Mouse (Mus musculus): ENCODE results near the gene Ints5. TPM values are rescaled to one million over a fixed set of nuclear protein-coding genes. Genes with fewer than 3 reads are reported as not detected.
"Not testable (repeated sequence)": the region's sequence is repeated elsewhere in the genome, so short reads cannot be mapped to it uniquely, and the experiment has no call there.

Ints5 gene
- polyA plus RNA-seq, 1 experiment from 2014 or later = 25.0 TPM

DNA sequence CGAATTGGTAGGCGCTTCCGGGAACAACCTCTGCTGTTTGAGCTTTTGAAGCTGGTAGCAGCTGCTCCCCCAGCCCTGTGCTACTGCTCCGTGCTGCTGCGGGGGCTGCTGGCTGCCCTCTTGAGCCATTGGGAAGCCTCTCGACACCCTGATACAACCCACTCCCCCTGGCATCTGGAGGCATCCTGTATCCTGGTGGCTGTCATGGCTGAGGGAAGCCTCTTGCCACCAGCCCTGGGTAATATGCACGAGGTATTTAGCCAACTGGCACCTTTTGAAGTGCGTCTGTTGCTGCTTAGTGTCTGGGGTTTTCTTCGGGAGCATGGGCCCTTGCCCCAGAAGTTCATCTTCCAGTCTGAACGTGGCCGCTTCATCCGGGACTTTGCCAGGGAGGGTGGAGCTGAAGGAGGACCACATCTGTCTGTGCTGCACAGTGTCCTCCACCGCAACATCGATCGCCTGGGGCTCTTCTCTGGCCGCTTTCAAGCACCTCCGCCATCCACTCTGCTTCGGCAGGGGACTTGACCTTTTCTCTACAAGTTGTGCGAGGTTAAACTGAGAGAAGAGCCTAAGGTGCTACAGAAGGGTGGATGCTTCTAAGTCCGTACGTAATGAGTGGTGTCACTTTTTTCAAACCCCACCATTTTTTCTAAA, 4.5 kb downstream of the Ints5 start:
- H3K9me3 ChIP-seq (replicated peaks; ENCODE audit: control insufficient read depth, low read length); H3K27me3 ChIP-seq (replicated peaks; ENCODE audit: control insufficient read depth, insufficient read depth, low read length): not testable (repeated sequence)
- peak; percentile 32 for DNase-seq (ENCODE audit: low spot score)
- Histone ChIP-seq H3K4me1 (ENCODE audit: control insufficient read depth, insufficient read depth, low read length) (peaks cover 24% of the 10 kb centered on the region), H3K4me3 (ENCODE audit: low read depth, low read length) (peak overlapping the region; percentile 88), H3K27ac (ENCODE audit: low read depth, low read length) (peak overlapping the region; percentile 74), H3K9ac (ENCODE audit: low read length) (peak overlapping the region; percentile 63), H3K4me2 (ENCODE audit: low read length) (peak overlapping the region; percentile 94), H3K36me3 (ENCODE audit: control insufficient read depth, insufficient read depth, low read length) (peaks cover 27% of the 10 kb centered on the region)
- WGBS = 27% methylated on average over 21 of the region's 21 CpGs
- peak; percentile 47 for ATAC-seq

DNA sequence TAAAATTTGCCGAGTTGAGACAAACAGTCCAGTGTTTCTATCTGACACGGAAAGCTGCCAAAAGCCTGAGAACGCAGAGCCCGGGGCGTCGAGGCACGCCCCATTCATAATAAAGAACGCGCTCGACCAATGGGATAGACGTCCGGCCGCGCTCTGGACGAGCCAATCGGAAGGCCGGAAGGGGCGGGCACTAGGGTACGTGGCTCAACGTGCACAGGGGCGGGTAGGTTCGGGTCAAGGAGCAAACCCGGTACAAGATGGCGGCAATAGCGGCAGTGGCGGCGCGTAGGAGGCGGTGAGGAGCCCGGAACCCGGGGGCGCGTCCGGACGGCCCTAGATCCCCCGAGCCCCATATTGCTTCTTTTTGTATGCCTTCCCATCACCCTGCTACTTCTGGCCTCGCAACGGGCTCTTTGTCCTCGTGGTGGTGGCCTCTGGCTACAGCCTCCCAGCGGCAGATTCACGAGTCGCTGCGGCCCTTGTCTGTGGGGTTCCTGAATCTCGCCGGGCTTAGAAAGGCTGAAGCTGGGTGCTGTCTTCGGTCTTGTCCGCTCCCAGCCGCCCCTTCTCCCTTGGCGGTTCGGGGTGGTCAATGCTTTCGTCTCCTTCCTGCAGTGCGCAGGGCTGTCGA, 5.2 kb downstream of the Ints5 start, which contains the start of gene Ganab:
Gene Ganab, plus strand, starts transcription at position 207 of the 631 bp plus-strand sequence.
- WGBS = under 1% methylated on average over 47 of the region's 53 CpGs
- H3K9me3 ChIP-seq (replicated peaks; ENCODE audit: control insufficient read depth, low read length) = no peaks in the 10 kb centered on the region
- peak within 1 kb of the TSS; percentile 88 for H3K4me3 ChIP-seq (ENCODE audit: low read depth, low read length)
- peak within 1 kb of the TSS; percentile 74 for H3K27ac ChIP-seq (ENCODE audit: low read depth, low read length)
- H3K4me1 ChIP-seq (ENCODE audit: control insufficient read depth, insufficient read depth, low read length) = peaks cover 24% of the 10 kb centered on the region
- DNase-seq (ENCODE audit: low spot score) = peak; percentile 99
- peak within 1 kb of the TSS; percentile 94 for H3K4me2 ChIP-seq (ENCODE audit: low read length)
- peak; percentile 99 for ATAC-seq
- H3K9ac ChIP-seq (ENCODE audit: low read length) = peak within 1 kb of the TSS; percentile 80
- no peaks in the 10 kb centered on the region for H3K27me3 ChIP-seq (replicated peaks; ENCODE audit: control insufficient read depth, insufficient read depth, low read length)
- H3K36me3 ChIP-seq (ENCODE audit: control insufficient read depth, insufficient read depth, low read length) = peaks cover 32% of the 10 kb centered on the region

DNA sequence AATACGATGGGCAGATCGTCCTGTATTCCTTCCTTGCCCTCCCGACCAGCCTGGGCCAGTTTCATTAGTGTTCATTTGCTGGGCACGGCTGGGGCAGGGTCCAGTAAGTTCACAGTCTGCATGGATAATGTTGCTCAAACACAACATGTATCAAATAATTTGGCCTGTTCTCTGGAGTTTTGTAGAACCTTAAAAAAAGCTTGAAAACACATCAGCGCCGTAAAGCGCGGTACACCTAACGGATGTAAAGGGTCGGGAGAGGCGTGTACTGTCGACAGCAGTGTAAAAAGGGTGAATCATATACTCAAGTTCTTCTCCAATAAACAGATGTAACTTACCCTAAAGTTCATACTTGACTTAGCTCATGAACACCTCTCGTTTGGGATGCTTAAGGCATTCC, 5.8 kb downstream of the Ints5 start:
- Histone ChIP-seq H3K9me3 (replicated peaks; ENCODE audit: control insufficient read depth, low read length) (no peaks in the 10 kb centered on the region), H3K4me1 (ENCODE audit: control insufficient read depth, insufficient read depth, low read length) (peaks cover 22% of the 10 kb centered on the region), H3K27me3 (replicated peaks; ENCODE audit: control insufficient read depth, insufficient read depth, low read length) (no peaks in the 10 kb centered on the region), H3K9ac (ENCODE audit: low read length) (peak overlapping the region; percentile 80), H3K27ac (ENCODE audit: low read depth, low read length) (peak overlapping the region; percentile 74; the same call in 1 of the 2 replicates), H3K36me3 (ENCODE audit: control insufficient read depth, insufficient read depth, low read length) (peaks cover 38% of the 10 kb centered on the region), H3K4me2 (ENCODE audit: low read length) (peak overlapping the region; percentile 94), H3K4me3 (ENCODE audit: low read depth, low read length) (peak overlapping the region; percentile 88)
- ATAC-seq = no peak
- 18% methylated on average over 13 of the region's 13 CpGs for WGBS
- DNase-seq (ENCODE audit: low spot score) = no peak

DNA sequence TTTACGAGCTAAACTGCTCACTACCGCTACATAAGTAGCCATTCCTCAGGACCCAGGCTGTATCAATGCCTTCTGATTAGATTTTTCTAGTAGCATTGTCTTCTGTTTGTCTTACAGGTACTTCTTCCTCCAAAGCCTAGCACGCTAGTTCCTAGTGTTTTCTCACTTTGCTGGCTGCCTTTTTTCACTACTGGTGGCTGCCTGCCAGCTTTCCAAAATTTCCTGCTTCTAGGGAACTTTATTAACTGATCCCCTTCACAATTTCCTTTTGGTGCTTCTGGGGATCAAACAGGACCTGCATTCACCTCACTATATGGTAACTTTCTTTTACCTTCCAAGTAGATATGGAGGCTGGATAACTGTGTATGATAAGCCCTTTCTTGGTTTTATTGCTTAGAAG, 6.3 kb downstream of the Ints5 start:
- Histone ChIP-seq H3K27ac (ENCODE audit: low read depth, low read length) (no peak overlapping the region), H3K36me3 (ENCODE audit: control insufficient read depth, insufficient read depth, low read length) (peaks cover 42% of the 10 kb centered on the region), H3K4me1 (ENCODE audit: control insufficient read depth, insufficient read depth, low read length) (peaks cover 18% of the 10 kb centered on the region), H3K9me3 (replicated peaks; ENCODE audit: control insufficient read depth, low read length) (no peaks in the 10 kb centered on the region), H3K4me3 (ENCODE audit: low read depth, low read length) (peak overlapping the region; percentile 88), H3K4me2 (ENCODE audit: low read length) (peak overlapping the region; percentile 94), H3K9ac (ENCODE audit: low read length) (peak overlapping the region; percentile 80), H3K27me3 (replicated peaks; ENCODE audit: control insufficient read depth, insufficient read depth, low read length) (no peaks in the 10 kb centered on the region)
- ATAC-seq (no peak), DNase-seq (ENCODE audit: low spot score) (no peak)
- 64% methylated on average over 3 of the region's 3 CpGs for WGBS

DNA sequence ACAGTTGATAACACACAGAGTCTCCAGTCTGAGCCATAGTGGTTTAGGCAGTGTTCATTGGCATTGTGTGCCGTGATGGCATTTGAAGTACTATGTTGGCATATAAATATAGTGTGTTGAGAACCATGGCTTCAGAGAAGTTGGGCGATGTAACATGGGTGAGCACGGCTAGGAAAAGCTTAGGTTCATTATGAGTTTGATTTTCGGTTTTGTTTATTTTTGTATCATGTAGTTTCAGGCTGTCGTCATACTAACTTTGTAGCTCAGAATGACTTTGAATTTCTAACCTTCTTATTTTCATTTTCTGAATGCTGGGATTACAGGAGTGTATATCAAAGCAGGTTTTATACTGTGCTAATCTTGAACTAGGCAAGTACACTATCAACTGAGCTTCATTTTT, 10.6 kb downstream of the Ints5 start:
- H3K9me3 ChIP-seq (replicated peaks; ENCODE audit: control insufficient read depth, low read length) = no peaks in the 10 kb centered on the region
- H3K9ac ChIP-seq (ENCODE audit: low read length) = no peak overlapping the region
- H3K27ac ChIP-seq (ENCODE audit: low read depth, low read length) = no peak overlapping the region
- no peak overlapping the region for H3K4me3 ChIP-seq (ENCODE audit: low read depth, low read length)
- H3K4me2 ChIP-seq (ENCODE audit: low read length) = no peak overlapping the region
- ATAC-seq (no peak), DNase-seq (ENCODE audit: low spot score) (no peak)
- H3K27me3 ChIP-seq (replicated peaks; ENCODE audit: control insufficient read depth, insufficient read depth, low read length) = no peaks in the 10 kb centered on the region
- peaks cover 10% of the 10 kb centered on the region for H3K4me1 ChIP-seq (ENCODE audit: control insufficient read depth, insufficient read depth, low read length)
- peaks cover 60% of the 10 kb centered on the region for H3K36me3 ChIP-seq (ENCODE audit: control insufficient read depth, insufficient read depth, low read length)
- 96% methylated on average over 5 of the region's 5 CpGs for WGBS

DNA sequence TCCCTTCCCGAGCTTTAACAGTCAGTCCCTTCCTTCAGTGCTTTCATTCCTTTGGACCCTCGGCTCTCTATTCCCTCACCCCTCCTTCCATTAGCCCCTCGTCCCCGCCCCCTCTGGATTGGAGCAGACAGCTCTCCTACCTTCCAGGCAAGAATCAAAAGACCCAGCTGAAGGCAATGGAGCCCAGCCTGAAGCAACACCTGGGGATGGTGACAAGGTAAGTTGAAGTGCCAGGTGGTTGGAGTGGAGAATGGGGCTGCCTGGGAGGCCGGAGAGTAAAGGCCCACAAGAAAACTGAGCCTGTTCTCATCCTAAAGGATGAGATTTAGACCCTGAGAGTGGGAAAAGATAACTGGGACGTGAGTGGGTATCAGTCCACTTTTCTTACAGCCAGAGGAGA, 15.7 kb downstream of the Ints5 start:
- Histone ChIP-seq H3K36me3 (ENCODE audit: control insufficient read depth, insufficient read depth, low read length) (peaks cover 96% of the 10 kb centered on the region), H3K4me3 (ENCODE audit: low read depth, low read length) (no peak overlapping the region), H3K4me2 (ENCODE audit: low read length) (no peak overlapping the region), H3K9ac (ENCODE audit: low read length) (no peak overlapping the region), H3K9me3 (replicated peaks; ENCODE audit: control insufficient read depth, low read length) (no peaks in the 10 kb centered on the region), H3K27ac (ENCODE audit: low read depth, low read length) (no peak overlapping the region), H3K27me3 (replicated peaks; ENCODE audit: control insufficient read depth, insufficient read depth, low read length) (no peaks in the 10 kb centered on the region), H3K4me1 (ENCODE audit: control insufficient read depth, insufficient read depth, low read length) (no peaks in the 10 kb centered on the region)
- 94% methylated on average over 6 of the region's 6 CpGs for WGBS
- ATAC-seq (no peak), DNase-seq (ENCODE audit: low spot score) (no peak)

GRCm38 (mm10) chr19:8911810-8912209, 19.0 kb downstream of the Ints5 start:
- Histone ChIP-seq H3K9ac (ENCODE audit: low read length) (no peak overlapping the region), H3K27me3 (replicated peaks; ENCODE audit: control insufficient read depth, insufficient read depth, low read length) (no peaks in the 10 kb centered on the region), H3K4me2 (ENCODE audit: low read length) (no peak overlapping the region), H3K27ac (ENCODE audit: low read depth, low read length) (no peak overlapping the region), H3K4me3 (ENCODE audit: low read depth, low read length) (no peak overlapping the region), H3K36me3 (ENCODE audit: control insufficient read depth, insufficient read depth, low read length) (peaks cover 100% of the 10 kb centered on the region), H3K9me3 (replicated peaks; ENCODE audit: control insufficient read depth, low read length) (no peaks in the 10 kb centered on the region), H3K4me1 (ENCODE audit: control insufficient read depth, insufficient read depth, low read length) (no peaks in the 10 kb centered on the region)
- ATAC-seq = no peak
- 94% methylated on average over 5 of the region's 5 CpGs for WGBS
- DNase-seq (ENCODE audit: low spot score) = no peak

DNA sequence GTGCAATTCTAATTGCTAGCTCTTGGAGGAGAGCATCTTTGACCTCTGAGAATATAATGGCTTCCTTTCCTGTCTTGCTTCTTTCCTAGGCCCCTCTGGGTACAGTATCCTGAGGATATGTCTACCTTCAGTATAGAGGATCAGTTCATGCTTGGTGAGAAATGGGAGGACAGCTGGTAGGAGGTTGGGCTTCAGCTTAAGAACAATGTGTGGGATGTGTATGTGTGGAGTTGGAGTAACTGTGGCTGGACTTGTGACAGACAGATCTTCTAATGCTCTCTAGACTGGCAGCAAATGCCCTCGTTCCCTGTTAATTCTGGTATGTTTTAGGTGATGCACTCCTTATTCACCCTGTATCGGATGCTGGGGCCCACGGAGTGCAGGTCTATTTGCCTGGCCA, 21.4 kb downstream of the Ints5 start:
- H3K4me2 ChIP-seq (ENCODE audit: low read length) = no peak overlapping the region
- no peak overlapping the region for H3K27ac ChIP-seq (ENCODE audit: low read depth, low read length)
- WGBS = 99% methylated on average over 3 of the region's 3 CpGs
- no peak overlapping the region for H3K4me3 ChIP-seq (ENCODE audit: low read depth, low read length)
- H3K4me1 ChIP-seq (ENCODE audit: control insufficient read depth, insufficient read depth, low read length) = no peaks in the 10 kb centered on the region
- DNase-seq (ENCODE audit: low spot score) (no peak), ATAC-seq (no peak)
- peaks cover 78% of the 10 kb centered on the region for H3K36me3 ChIP-seq (ENCODE audit: control insufficient read depth, insufficient read depth, low read length)
- H3K27me3 ChIP-seq (replicated peaks; ENCODE audit: control insufficient read depth, insufficient read depth, low read length) = no peaks in the 10 kb centered on the region
- H3K9ac ChIP-seq (ENCODE audit: low read length) = no peak overlapping the region
- no peaks in the 10 kb centered on the region for H3K9me3 ChIP-seq (replicated peaks; ENCODE audit: control insufficient read depth, low read length)

DNA sequence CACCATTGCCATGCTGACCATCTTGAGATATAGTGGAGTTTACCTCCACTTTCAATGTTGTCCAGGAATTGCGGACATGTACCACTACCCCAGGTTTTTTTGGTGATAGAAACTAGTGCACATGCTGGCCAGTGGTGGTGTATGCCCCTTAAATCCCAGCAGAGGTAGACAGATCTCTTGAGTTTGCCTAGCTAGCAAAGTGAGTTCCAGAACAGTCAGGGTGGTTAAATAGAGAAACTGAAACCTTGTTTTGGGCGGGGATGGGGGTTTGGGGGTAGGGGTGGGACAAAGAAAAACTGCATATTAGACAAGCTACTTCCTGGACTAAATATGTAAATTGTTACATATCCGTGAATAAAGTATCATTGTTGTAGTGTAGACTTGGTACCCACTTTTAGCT, 26.2 kb downstream of the Ints5 start:
- no peak overlapping the region for H3K27ac ChIP-seq (ENCODE audit: low read depth, low read length)
- H3K36me3 ChIP-seq (ENCODE audit: control insufficient read depth, insufficient read depth, low read length) = peaks cover 42% of the 10 kb centered on the region
- no peak overlapping the region for H3K4me2 ChIP-seq (ENCODE audit: low read length)
- WGBS = 94% methylated on average over 3 of the region's 3 CpGs
- H3K4me3 ChIP-seq (ENCODE audit: low read depth, low read length) = no peak overlapping the region
- H3K27me3 ChIP-seq (replicated peaks; ENCODE audit: control insufficient read depth, insufficient read depth, low read length) = no peaks in the 10 kb centered on the region
- H3K9ac ChIP-seq (ENCODE audit: low read length) = no peak overlapping the region
- no peak for DNase-seq (ENCODE audit: low spot score)
- H3K9me3 ChIP-seq (replicated peaks; ENCODE audit: control insufficient read depth, low read length) = no peaks in the 10 kb centered on the region
- ATAC-seq = no peak
- H3K4me1 ChIP-seq (ENCODE audit: control insufficient read depth, insufficient read depth, low read length) = peaks cover 9% of the 10 kb centered on the region; the same call in 1 of the 2 replicates
